Comparison of ENCODE assay signal across 8 mouse cellular contexts in the genomic region with DNA sequence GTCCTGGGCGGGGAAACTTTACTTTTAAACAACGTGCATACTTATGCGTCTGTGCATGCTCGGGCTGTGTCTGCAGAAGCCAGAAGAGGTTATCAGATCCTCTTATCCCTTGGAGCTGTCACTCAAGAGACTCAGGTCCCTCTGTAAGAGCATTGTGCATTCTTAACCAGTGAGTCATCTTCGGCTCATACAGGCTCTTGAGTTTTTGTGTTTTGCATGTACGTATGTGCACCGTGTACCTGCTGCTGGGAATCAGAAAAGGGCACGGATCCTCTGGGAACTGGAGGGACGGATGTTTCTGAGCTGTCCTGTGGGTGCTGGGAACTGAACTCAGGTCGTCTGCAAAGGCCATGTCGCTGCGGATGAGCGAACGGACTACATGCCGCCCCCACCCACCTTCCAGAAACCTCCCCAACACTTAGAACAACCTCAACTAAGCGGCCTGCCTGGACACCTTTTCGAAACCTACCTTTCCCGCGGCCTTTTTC. TPM values are rescaled to one million over a fixed set of nuclear protein-coding genes. Genes with fewer than 3 reads are reported as not detected.
A peak's percentile ranks its signal among the peaks of the same experiment; 100 is the strongest.
DNase-seq lines count a peak whose midpoint lies in the region; ATAC-seq lines count a peak whose summit lies in the region.

No protein-coding gene starts in this region.

- no peaks in the 10 kb centered on the region for H3K27me3 ChIP-seq in kidney, embryonic 15.5 days
- no peaks in the 10 kb centered on the region for H3K27me3 ChIP-seq in forebrain, embryonic 12.5 days
- no peaks in the 10 kb centered on the region for H3K27me3 ChIP-seq in kidney, embryonic 16.5 days (ENCODE audit: insufficient read depth, low read length)
- H3K27me3 ChIP-seq in midbrain, embryonic 10.5 days (ENCODE audit: low read depth, poor library complexity, severe bottlenecking), result peaks cover 20% of the 10 kb centered on the region

- H3K4me1 ChIP-seq in kidney, embryonic 15.5 days, result peaks cover 27% of the 10 kb centered on the region
- peaks cover 38% of the 10 kb centered on the region for H3K4me1 ChIP-seq in forebrain, embryonic 12.5 days
- H3K4me1 ChIP-seq in kidney, embryonic 16.5 days (ENCODE audit: insufficient read depth, low read length), result peaks cover 26% of the 10 kb centered on the region
- H3K4me1 ChIP-seq in midbrain, embryonic 10.5 days, result peaks cover 45% of the 10 kb centered on the region

- H3K4me2 ChIP-seq in kidney, embryonic 15.5 days, result peak overlapping the region; percentile 73
- peak overlapping the region; percentile 81 for H3K4me2 ChIP-seq in forebrain, embryonic 12.5 days
- peak overlapping the region; percentile 93 for H3K4me2 ChIP-seq in kidney, embryonic 16.5 days (replicated peaks; ENCODE audit: low read depth, low read length)

- H3K27ac ChIP-seq in kidney, embryonic 15.5 days, result peak overlapping the region; percentile 97
- peak overlapping the region; percentile 99 for H3K27ac ChIP-seq in forebrain, embryonic 12.5 days
- H3K27ac ChIP-seq in kidney, embryonic 16.5 days (ENCODE audit: low read length), result peak overlapping the region; percentile 97
- peak overlapping the region; percentile 99 for H3K27ac ChIP-seq in midbrain, embryonic 10.5 days (replicated peaks)

- H3K36me3 ChIP-seq in kidney, embryonic 15.5 days, result peaks cover 48% of the 10 kb centered on the region
- H3K36me3 ChIP-seq in forebrain, embryonic 12.5 days (replicated peaks), result peaks cover 50% of the 10 kb centered on the region
- H3K36me3 ChIP-seq in kidney, embryonic 16.5 days (ENCODE audit: insufficient read depth, low read length), result peaks cover 45% of the 10 kb centered on the region
- peaks cover 51% of the 10 kb centered on the region for H3K36me3 ChIP-seq in midbrain, embryonic 10.5 days

- WGBS in kidney, embryonic 15.5 days, result 2% methylated on average over 19 of the region's 19 CpGs
- WGBS in forebrain, embryonic 12.5 days, result 5% methylated on average over 19 of the region's 19 CpGs
- 4% methylated on average over 19 of the region's 19 CpGs for WGBS in kidney, embryonic 16.5 days
- WGBS in midbrain, embryonic 10.5 days, result 9% methylated on average over 19 of the region's 19 CpGs

- ATAC-seq in kidney, embryonic 15.5 days (replicated peaks; ENCODE audit: low FRiP score), result no peak
- ATAC-seq in forebrain, embryonic 12.5 days (ENCODE audit: low FRiP score), result no peak
- no peak for ATAC-seq in kidney, embryonic 16.5 days (ENCODE audit: low FRiP score, low TSS enrichment)

- DNase-seq in kidney, postnatal 10 days, result no peak
- peak; percentile 77 for DNase-seq in NIH3T3 (ENCODE audit: low read depth)
- peak; percentile 26 for DNase-seq in midbrain, embryonic 10.5 days (ENCODE audit: low spot score)
- DNase-seq in thymus, postnatal 4 days, result peak; percentile 12
- DNase-seq in frontal cortex, adult 2 months (ENCODE audit: extremely low spot score in 1 of 2, low spot score in 1 of 2), result no peak

- H3K9me3 ChIP-seq in kidney, embryonic 15.5 days (replicated peaks), result no peaks in the 10 kb centered on the region
- no peaks in the 10 kb centered on the region for H3K9me3 ChIP-seq in forebrain, embryonic 12.5 days
- H3K9me3 ChIP-seq in kidney, embryonic 16.5 days (ENCODE audit: low read length), result no peaks in the 10 kb centered on the region
- H3K9me3 ChIP-seq in midbrain, embryonic 10.5 days (replicated peaks), result 0 out of 2 replicates have a peak, but pooled peaks cover 3% of the 10 kb centered on the region

- H3K4me3 ChIP-seq in kidney, embryonic 15.5 days (replicated peaks), result peak overlapping the region; percentile 72
- H3K4me3 ChIP-seq in forebrain, embryonic 12.5 days (replicated peaks), result peak overlapping the region; percentile 89
- H3K4me3 ChIP-seq in kidney, embryonic 16.5 days (ENCODE audit: low read length), result peak overlapping the region; percentile 98
- peak overlapping the region; percentile 91 for H3K4me3 ChIP-seq in midbrain, embryonic 10.5 days

- peak overlapping the region; percentile 89 for H3K9ac ChIP-seq in kidney, embryonic 15.5 days
- peak overlapping the region; percentile 98 for H3K9ac ChIP-seq in forebrain, embryonic 12.5 days
- H3K9ac ChIP-seq in kidney, embryonic 16.5 days (replicated peaks; ENCODE audit: low read length), result peak overlapping the region; percentile 98

RNA-seq across cellular contexts. Expression of gene Hmgn1, which starts 0.8 kb away (rescaled TPM):
- 696 and 818 TPM in 2 replicates for polyA plus RNA-seq in kidney, embryonic 15.5 days (2015; fragmentation: Nextera tagmentation; extraction: Ambion mirVana)
- polyA plus RNA-seq in forebrain, embryonic 12.5 days (2016; fragmentation: Nextera tagmentation; extraction: Ambion mirVana), result 799 and 857 TPM in 2 replicates
- 609 and 649 TPM in 2 replicates for polyA plus RNA-seq in kidney, embryonic 16.5 days (2015; fragmentation: Nextera tagmentation; extraction: Ambion mirVana)
- polyA plus RNA-seq in midbrain, embryonic 10.5 days (2016; fragmentation: Nextera tagmentation; extraction: Ambion mirVana), result 713 and 827 TPM in 2 replicates
- 104 TPM in 2 replicates for polyA plus RNA-seq in frontal cortex, adult 2 months (2012; rRNA removed)

RNA-seq across cellular contexts. Expression of gene Wrb, which starts 18.5 kb away (rescaled TPM):
- 67.1 and 68.6 TPM in 2 replicates for polyA plus RNA-seq in kidney, embryonic 15.5 days (2015; fragmentation: Nextera tagmentation; extraction: Ambion mirVana)
- 116 and 127 TPM in 2 replicates for polyA plus RNA-seq in forebrain, embryonic 12.5 days (2016; fragmentation: Nextera tagmentation; extraction: Ambion mirVana)
- 70.1 and 75.2 TPM in 2 replicates for polyA plus RNA-seq in kidney, embryonic 16.5 days (2015; fragmentation: Nextera tagmentation; extraction: Ambion mirVana)
- 125 and 129 TPM in 2 replicates for polyA plus RNA-seq in midbrain, embryonic 10.5 days (2016; fragmentation: Nextera tagmentation; extraction: Ambion mirVana)
- polyA plus RNA-seq in frontal cortex, adult 2 months (2012; rRNA removed), result 110 and 115 TPM in 2 replicates

RNA-seq across cellular contexts. Expression of gene Brwd1, which starts 44.4 kb away (rescaled TPM):
- polyA plus RNA-seq in kidney, embryonic 15.5 days (2015; fragmentation: Nextera tagmentation; extraction: Ambion mirVana), result 81.0 and 85.5 TPM in 2 replicates
- polyA plus RNA-seq in forebrain, embryonic 12.5 days (2016; fragmentation: Nextera tagmentation; extraction: Ambion mirVana), result 212 and 217 TPM in 2 replicates
- polyA plus RNA-seq in kidney, embryonic 16.5 days (2015; fragmentation: Nextera tagmentation; extraction: Ambion mirVana), result 74.5 and 85.6 TPM in 2 replicates
- polyA plus RNA-seq in midbrain, embryonic 10.5 days (2016; fragmentation: Nextera tagmentation; extraction: Ambion mirVana), result 133 and 160 TPM in 2 replicates
- 79.8 and 80.1 TPM in 2 replicates for polyA plus RNA-seq in frontal cortex, adult 2 months (2012; rRNA removed)

Comparison
In these comparisons a context has a peak if more than half of its experiments do, and no peak if none do; other contexts are left out.
1. DNase-seq: peak in NIH3T3 (single experiment), midbrain, embryonic 10.5 days (single experiment) and thymus, postnatal 4 days (single experiment); none in kidney, postnatal 10 days (single experiment) and frontal cortex, adult 2 months (0 of 2).
2. Peak in every context shown above with its lines, with median percentiles within 50 percentile points of each other: H3K27ac ChIP-seq, H3K4me2 ChIP-seq, H3K4me3 ChIP-seq and H3K9ac ChIP-seq.